Mouse (Mus musculus): ENCODE results near the gene Ier5l.

DNA sequence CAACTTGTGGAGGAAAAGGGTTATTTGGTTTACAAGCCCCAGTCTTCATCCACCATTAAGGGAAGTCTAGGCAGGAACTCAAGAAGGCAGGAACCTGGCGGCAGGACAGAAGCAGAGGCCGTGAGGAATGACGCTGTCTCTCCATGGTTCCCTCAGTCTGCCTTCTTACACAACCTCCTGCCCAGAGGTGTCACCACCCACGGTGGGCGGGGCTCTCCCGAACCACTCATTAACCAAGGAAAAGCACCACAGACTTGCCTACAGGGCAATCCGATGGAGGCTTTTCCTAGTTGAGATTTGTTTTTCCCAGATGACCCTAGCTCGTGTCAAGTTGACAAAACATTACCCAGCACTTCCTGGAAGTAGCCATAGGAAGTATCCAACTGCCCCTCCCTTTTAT, 49.7 kb upstream of the Ier5l start:
- TF ChIP-seq ZNF384 (IDR thresholded peaks at IDR 0.05; ENCODE audit: low read depth, low read length), result no peak
- TF ChIP-seq CHD2 (IDR thresholded peaks at IDR 0.05; ENCODE audit: low read depth, low read length), result no peak
- TF ChIP-seq MAFK (IDR thresholded peaks at IDR 0.05; ENCODE audit: insufficient read depth, low read depth, low read length), result no peak
- TF ChIP-seq HCFC1 (IDR thresholded peaks at IDR 0.05; ENCODE audit: borderline replicate concordance, insufficient read depth, low read length), result no peak
- no peak for TF ChIP-seq ZC3H11A (IDR thresholded peaks at IDR 0.05; ENCODE audit: borderline replicate concordance, low read depth, low read length)

Measured in ES-E14 (cell line).